Mouse (Mus musculus) adrenal gland, adult 8-10 months (tissue): ENCODE results near the gene Tmem189. TPM values are rescaled to one million over a fixed set of nuclear protein-coding genes. Genes with fewer than 3 reads are reported as not detected.
"Not testable (repeated sequence)": the region's sequence is repeated elsewhere in the genome, so short reads cannot be mapped to it uniquely, and the experiment has no call there.

Experiments used
- DNase-seq: peaks from one replicate; pipeline ENCODE4 v3.0.0; 2022
- total RNA-seq, 4 experiments: library from RNA; stranded (reverse); gene quantifications; 2 replicates each; pipeline ENCODE4 v1.2.4; 2022

Gene Tmem189
- total RNA-seq, 4 experiments from 2014 or later = 25.5 to 32.1 (median 28.5) TPM

GRCm38 (mm10) chr2:167617034-167617433 lies 72.6 kb downstream of the Tmem189 start:
- no peak for DNase-seq

- DNase-seq = not testable (repeated sequence)
Observed at GRCm38 (mm10) chr2:167613335-167613734, 76.3 kb downstream of the Tmem189 start.

GRCm38 (mm10) chr2:167612122-167612521 lies 77.5 kb downstream of the Tmem189 start:
- no peak for DNase-seq

GRCm38 (mm10) chr2:167611287-167611686 lies 78.3 kb downstream of the Tmem189 start:
- no peak for DNase-seq

- DNase-seq = no peak
Observed at GRCm38 (mm10) chr2:167606745-167607123, 82.9 kb downstream of the Tmem189 start.

GRCm38 (mm10) chr2:167605817-167606744 lies 83.5 kb downstream of the Tmem189 start:
- no peak for DNase-seq

- DNase-seq = peak; percentile 77
Observed at GRCm38 (mm10) chr2:167605178-167605794, 84.3 kb downstream of the Tmem189 start.

- no peak for DNase-seq
Observed at GRCm38 (mm10) chr2:167602978-167603377, 86.6 kb downstream of the Tmem189 start.

- no peak for DNase-seq
Observed at GRCm38 (mm10) chr2:167602364-167602763, 87.3 kb downstream of the Tmem189 start.

- DNase-seq = no peak
Observed at GRCm38 (mm10) chr2:167600481-167600995, 89.1 kb downstream of the Tmem189 start.

GRCm38 (mm10) chr2:167599917-167600316 lies 89.7 kb downstream of the Tmem189 start:
- no peak for DNase-seq

- no peak for DNase-seq
Observed at GRCm38 (mm10) chr2:167599195-167599594, 90.4 kb downstream of the Tmem189 start.

GRCm38 (mm10) chr2:167597492-167598186 lies 92.0 kb downstream of the Tmem189 start:
- DNase-seq = no peak

- DNase-seq = no peak
Observed at GRCm38 (mm10) chr2:167596726-167597491, 92.7 kb downstream of the Tmem189 start.

GRCm38 (mm10) chr2:167596262-167596661 lies 93.4 kb downstream of the Tmem189 start:
- DNase-seq = no peak

GRCm38 (mm10) chr2:167595761-167596171 lies 93.9 kb downstream of the Tmem189 start:
- no peak for DNase-seq

- DNase-seq = peak; percentile 79
Observed at GRCm38 (mm10) chr2:167594444-167594934, 95.1 kb downstream of the Tmem189 start.

GRCm38 (mm10) chr2:167593551-167594250 lies 95.9 kb downstream of the Tmem189 start:
- no peak for DNase-seq
